Mouse (Mus musculus): ENCODE measurements around the gene Ly6g6f. TPM values are rescaled to one million over a fixed set of nuclear protein-coding genes. Genes with fewer than 3 reads are reported as not detected.
"Not testable (repeated sequence)": the region's sequence is repeated elsewhere in the genome, so short reads cannot be mapped to it uniquely, and the experiment has no call there.

The Ly6g6f gene
- polyA plus RNA-seq, 1 experiment: not detected

DNA sequence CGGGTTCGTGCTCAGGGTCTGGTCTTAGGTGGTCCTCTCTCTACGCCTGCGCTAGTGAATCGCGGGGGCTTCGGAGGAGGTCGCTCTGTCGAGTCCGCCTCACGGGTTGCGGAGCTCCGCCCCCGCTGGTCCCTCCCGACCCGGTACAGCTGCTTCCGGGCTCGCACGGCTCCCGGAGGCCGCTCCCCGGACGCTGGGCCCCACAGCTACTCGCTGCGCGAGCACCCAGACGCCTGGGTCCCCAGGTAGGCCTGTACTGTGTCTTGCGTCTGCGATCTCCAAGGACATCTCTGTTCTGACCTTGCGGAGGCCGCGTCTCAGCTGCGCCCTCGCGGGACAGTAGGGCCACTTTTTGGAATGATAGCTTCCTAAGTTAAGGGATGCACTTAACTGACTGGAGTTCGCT, 40.8 kb upstream of the Ly6g6f start, which contains the start of gene D17H6S53E:
TSS of gene D17H6S53E (plus strand) at position 168 of the 406 bp plus-strand sequence.
- Histone ChIP-seq H3K4me3 (ENCODE audit: insufficient read depth, low read depth, low read length) (peak within 1 kb of the TSS; percentile 77), H3K4me1 (ENCODE audit: control insufficient read depth, insufficient read depth, low read length) (peaks cover 20% of the 10 kb centered on the region), H3K27ac (ENCODE audit: insufficient read depth, low read depth, low read length) (peak within 1 kb of the TSS; percentile 82)
- whole genome bisulfite sequencing: under 1% methylated on average over 36 of the region's 36 CpGs
- TF ChIP-seq CTCF (IDR thresholded peaks at IDR 0.05; ENCODE audit: insufficient read depth, low read depth, low read length): no peak
- peak; percentile 92 for TF ChIP-seq POLR2A (IDR thresholded peaks at IDR 0.05; ENCODE audit: insufficient read depth, low read depth, low read length)

DNA sequence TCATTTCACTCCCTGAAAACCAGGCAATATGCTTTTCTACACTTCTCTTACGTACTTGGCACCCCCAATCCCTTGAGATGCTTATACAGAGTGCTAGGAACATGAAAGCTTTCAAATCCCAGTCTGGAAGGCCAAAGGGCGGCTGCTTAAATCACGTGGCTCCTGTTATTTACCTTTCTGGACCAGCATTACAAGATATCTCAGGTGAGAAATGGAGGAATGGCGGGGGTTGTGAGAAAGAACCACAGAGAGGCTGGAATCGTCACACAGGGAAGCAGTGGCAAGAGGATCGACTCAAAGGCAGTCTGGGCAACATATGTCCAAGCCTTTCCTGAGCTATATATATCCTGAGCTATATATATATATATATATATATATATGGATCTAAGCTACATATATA, 40.2 kb upstream of the Ly6g6f start:
- 35% methylated on average over 6 of the region's 6 CpGs for WGBS
- TF ChIP-seq POLR2A (IDR thresholded peaks at IDR 0.05; ENCODE audit: insufficient read depth, low read depth, low read length) (no peak), CTCF (IDR thresholded peaks at IDR 0.05; ENCODE audit: insufficient read depth, low read depth, low read length) (no peak)

DNA sequence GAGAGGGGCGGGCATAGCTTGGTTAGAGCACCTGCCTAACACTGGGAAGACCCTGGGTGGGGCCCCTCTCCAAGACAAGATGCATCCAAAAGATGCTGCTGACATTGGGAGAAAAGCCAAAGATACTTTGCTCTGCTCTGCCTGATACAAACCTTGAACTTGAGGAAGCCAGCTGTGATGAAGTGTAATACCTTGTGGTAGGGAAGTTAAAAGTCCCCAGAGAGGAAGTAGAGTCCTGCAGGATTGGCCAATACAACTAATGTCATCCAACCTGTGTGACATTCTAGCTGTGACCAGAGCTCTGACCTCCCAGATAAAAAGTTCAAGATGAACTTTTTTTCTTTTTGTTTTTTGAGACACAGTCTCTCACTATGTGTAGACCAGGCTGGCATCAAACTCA, 39.7 kb upstream of the Ly6g6f start:
- peaks cover 20% of the 10 kb centered on the region for H3K4me1 ChIP-seq (ENCODE audit: control insufficient read depth, insufficient read depth, low read length)
- WGBS: 86% methylated on average over 1 of the region's 1 CpGs

More for the DNA sequence above, 40.2 kb upstream of the Ly6g6f start:
- Histone ChIP-seq H3K4me3 (ENCODE audit: insufficient read depth, low read depth, low read length) (peak overlapping the region; percentile 77; the same call in 1 of the 2 replicates), H3K4me1 (ENCODE audit: control insufficient read depth, insufficient read depth, low read length) (peaks cover 20% of the 10 kb centered on the region), H3K27ac (ENCODE audit: insufficient read depth, low read depth, low read length) (no peak overlapping the region)

GRCm38 (mm10) chr17:35124261-35124896, 39.0 kb upstream of the Ly6g6f start:
- H3K4me3 ChIP-seq (ENCODE audit: insufficient read depth, low read depth, low read length); H3K27ac ChIP-seq (ENCODE audit: insufficient read depth, low read depth, low read length): not testable (repeated sequence)
- H3K4me1 ChIP-seq (ENCODE audit: control insufficient read depth, insufficient read depth, low read length): peaks cover 20% of the 10 kb centered on the region
- 90% methylated on average over 12 of the region's 12 CpGs for WGBS

More for the DNA sequence above, 39.7 kb upstream of the Ly6g6f start:
- H3K27ac ChIP-seq (ENCODE audit: insufficient read depth, low read depth, low read length): no peak overlapping the region
- no peak overlapping the region for H3K4me3 ChIP-seq (ENCODE audit: insufficient read depth, low read depth, low read length)
- TF ChIP-seq POLR2A (IDR thresholded peaks at IDR 0.05; ENCODE audit: insufficient read depth, low read depth, low read length): no peak
- no peak for TF ChIP-seq CTCF (IDR thresholded peaks at IDR 0.05; ENCODE audit: insufficient read depth, low read depth, low read length)

GRCm38 (mm10) chr17:35123287-35123686, 37.9 kb upstream of the Ly6g6f start:
- WGBS: 86% methylated on average over 9 of the region's 9 CpGs

GRCm38 (mm10) chr17:35121871-35122303, 36.5 kb upstream of the Ly6g6f start, which contains the start of gene Csnk2b:
Gene Csnk2b (minus strand): TSS chr17:35122053.
- Histone ChIP-seq H3K4me1 (ENCODE audit: control insufficient read depth, insufficient read depth, low read length) (peaks cover 6% of the 10 kb centered on the region), H3K4me3 (ENCODE audit: insufficient read depth, low read depth, low read length) (peak within 1 kb of the TSS; percentile 80), H3K27ac (ENCODE audit: insufficient read depth, low read depth, low read length) (peak within 1 kb of the TSS; percentile 68)
- TF ChIP-seq CTCF (IDR thresholded peaks at IDR 0.05; ENCODE audit: insufficient read depth, low read depth, low read length): no peak
- TF ChIP-seq POLR2A (IDR thresholded peaks at IDR 0.05; ENCODE audit: insufficient read depth, low read depth, low read length): no peak
- 0% methylated on average over 19 of the region's 19 CpGs for WGBS

More at GRCm38 (mm10) chr17:35123287-35123686, 37.9 kb upstream of the Ly6g6f start:
- not testable (repeated sequence) for H3K4me3 ChIP-seq (ENCODE audit: insufficient read depth, low read depth, low read length); H3K27ac ChIP-seq (ENCODE audit: insufficient read depth, low read depth, low read length)
- H3K4me1 ChIP-seq (ENCODE audit: control insufficient read depth, insufficient read depth, low read length): peaks cover 17% of the 10 kb centered on the region

GRCm38 (mm10) chr17:35121143-35121799, 35.9 kb upstream of the Ly6g6f start, which contains the start of gene Gpank1:
Gene Gpank1 (plus strand): TSS chr17:35121455.
- TF ChIP-seq CTCF (IDR thresholded peaks at IDR 0.05; ENCODE audit: insufficient read depth, low read depth, low read length) (no peak), POLR2A (IDR thresholded peaks at IDR 0.05; ENCODE audit: insufficient read depth, low read depth, low read length) (peak; percentile 37; the same call in 1 of the 2 replicates)
- Histone ChIP-seq H3K27ac (ENCODE audit: insufficient read depth, low read depth, low read length) (peak within 1 kb of the TSS; percentile 68), H3K4me1 (ENCODE audit: control insufficient read depth, insufficient read depth, low read length) (peaks cover 2% of the 10 kb centered on the region; the same call in 1 of the 2 replicates), H3K4me3 (ENCODE audit: insufficient read depth, low read depth, low read length) (peak within 1 kb of the TSS; percentile 80)
- under 1% methylated on average over 50 of the region's 50 CpGs for WGBS

- TF ChIP-seq CTCF (IDR thresholded peaks at IDR 0.05; ENCODE audit: insufficient read depth, low read depth, low read length): no peak
- TF ChIP-seq POLR2A (IDR thresholded peaks at IDR 0.05; ENCODE audit: insufficient read depth, low read depth, low read length): no peak
These were observed 35.3 kb upstream of the Ly6g6f start for GRCm38 (mm10) chr17:35120745-35121142.

More at GRCm38 (mm10) chr17:35120745-35121142, 35.3 kb upstream of the Ly6g6f start:
- H3K4me3 ChIP-seq (ENCODE audit: insufficient read depth, low read depth, low read length): peak overlapping the region; percentile 65
- WGBS: under 1% methylated on average over 33 of the region's 33 CpGs
- H3K27ac ChIP-seq (ENCODE audit: insufficient read depth, low read depth, low read length): 0 out of 2 replicates have a peak overlapping the region, but pooled peaks have one; percentile 6
- H3K4me1 ChIP-seq (ENCODE audit: control insufficient read depth, insufficient read depth, low read length): peaks cover 2% of the 10 kb centered on the region; the same call in 1 of the 2 replicates
